Mouse (Mus musculus) intestine, embryonic 15.5 days (tissue): ENCODE results near the gene Foxj3. TPM values are rescaled to one million over a fixed set of nuclear protein-coding genes. Genes with fewer than 3 reads are reported as not detected.
"Not testable (repeated sequence)": the region's sequence is repeated elsewhere in the genome, so short reads cannot be mapped to it uniquely, and the experiment has no call there.

Experiments
- ATAC-seq: fragments of 200-750 bp; cut with Nextera tagmentation; 2 replicates; pipeline ENCODE4 v1.8.0; 2017; ENCODE audit warnings: moderate TSS enrichment, moderate library complexity
- H3K27ac ChIP-seq: fragments of 300-500 bp; sonication (generic); 2 replicates; pipeline ENCODE4 v1.5.1; 2015; ENCODE audit warnings: mild to moderate bottlenecking, inconsistent platforms
- H3K27me3 ChIP-seq: fragments of 300-500 bp; sonication (generic); replicated peaks from 2 replicates; pipeline ENCODE4 v1.6.1; 2015; ENCODE audit warnings: inconsistent platforms
- H3K36me3 ChIP-seq: fragments of 300-500 bp; sonication (generic); 2 replicates; pipeline ENCODE4 v1.6.1; 2015; ENCODE audit warnings: inconsistent platforms
- H3K4me1 ChIP-seq: fragments of 300-500 bp; sonication (generic); replicated peaks from 2 replicates; pipeline ENCODE4 v1.6.1; 2015; ENCODE audit warnings: inconsistent platforms
- H3K4me2 ChIP-seq: fragments of 300-500 bp; sonication (generic); replicated peaks from 2 replicates; pipeline ENCODE4 v1.6.1; 2015; ENCODE audit warnings: mild to moderate bottlenecking, inconsistent platforms
- H3K4me3 ChIP-seq: fragments of 300-500 bp; sonication (generic); replicated peaks from 2 replicates; pipeline ENCODE4 v1.5.1; 2015; ENCODE audit warnings: inconsistent platforms
- H3K9ac ChIP-seq: fragments of 300-500 bp; sonication (generic); 2 replicates; pipeline ENCODE4 v1.6.1; 2015; ENCODE audit warnings: inconsistent platforms
- H3K9me3 ChIP-seq: fragments of 300-500 bp; sonication (generic); 2 replicates; pipeline ENCODE4 v1.6.1; 2016; ENCODE audit warnings: inconsistent platforms
- WGBS: fragments of 180-500 bp; shearing (Covaris S2); methylation state at CpG from one replicate; pipeline ENCODE4 v1.1.7; 2015; 5-methylcytosine and 5-hydroxymethylcytosine counted together
- polyA plus RNA-seq: library from polyadenylated mRNA; unstranded; fragments of >200 nt; fragmentation: Nextera tagmentation; extraction: Ambion mirVana; gene quantifications from 2 replicates; pipeline ENCODE4 v1.2.1, GENCODE M21; 2015

Foxj3 gene
- polyA plus RNA-seq, result 17.5 and 18.2 TPM in 2 replicates

GRCm38 (mm10) chr4:119536615-119537014, at the start of gene Foxj3:
Foxj3 (plus strand) TSS chr4:119537004.
- ATAC-seq, H3K4me2 ChIP-seq, H3K36me3 ChIP-seq, H3K9ac ChIP-seq, H3K27me3 ChIP-seq, H3K4me3 ChIP-seq, H3K9me3 ChIP-seq, H3K27ac ChIP-seq, H3K4me1 ChIP-seq: not testable (repeated sequence)
- WGBS, result 85% methylated on average over 4 of the region's 4 CpGs

GRCm38 (mm10) chr4:119489666-119490065, 47.1 kb upstream of the Foxj3 start:
- H3K27ac ChIP-seq, result no peak overlapping the region
- peaks cover 18% of the 10 kb centered on the region; the same call in 1 of the 2 replicates for H3K27me3 ChIP-seq
- no peaks in the 10 kb centered on the region for H3K9me3 ChIP-seq
- 86% methylated on average over 10 of the region's 10 CpGs for WGBS
- no peak overlapping the region for H3K9ac ChIP-seq
- peaks cover 5% of the 10 kb centered on the region; the same call in 1 of the 2 replicates for H3K4me1 ChIP-seq
- no peak overlapping the region for H3K4me2 ChIP-seq
- H3K4me3 ChIP-seq, result no peak overlapping the region
- no peaks in the 10 kb centered on the region for H3K36me3 ChIP-seq
- ATAC-seq, result no peak

- Histone ChIP-seq H3K4me2 (no peak overlapping the region), H3K4me1 (peaks cover 5% of the 10 kb centered on the region; the same call in 1 of the 2 replicates), H3K27ac (no peak overlapping the region), H3K36me3 (no peaks in the 10 kb centered on the region), H3K9ac (no peak overlapping the region), H3K4me3 (no peak overlapping the region), H3K9me3 (no peaks in the 10 kb centered on the region), H3K27me3 (peaks cover 18% of the 10 kb centered on the region; the same call in 1 of the 2 replicates)
- WGBS, result 75% methylated on average over 3 of the region's 3 CpGs
- no peak for ATAC-seq
These were observed 46.0 kb upstream of the Foxj3 start for GRCm38 (mm10) chr4:119490806-119491205.

GRCm38 (mm10) chr4:119492291-119492932, 44.4 kb upstream of the Foxj3 start, which contains the start of gene Rimkla:
Rimkla (minus strand) TSS chr4:119492628.
- WGBS, result under 1% methylated on average over 76 of the region's 77 CpGs
- peak; percentile 96 for ATAC-seq
- no peaks in the 10 kb centered on the region for H3K36me3 ChIP-seq
- H3K27ac ChIP-seq, result no peak within 1 kb of the TSS
- peak within 1 kb of the TSS; percentile 50 for H3K4me3 ChIP-seq
- no peaks in the 10 kb centered on the region for H3K9me3 ChIP-seq
- H3K27me3 ChIP-seq, result peaks cover 18% of the 10 kb centered on the region; the same call in 1 of the 2 replicates
- H3K4me2 ChIP-seq, result peak within 1 kb of the TSS; percentile 82
- peaks cover 5% of the 10 kb centered on the region; the same call in 1 of the 2 replicates for H3K4me1 ChIP-seq
- H3K9ac ChIP-seq, result peak within 1 kb of the TSS; percentile 43

GRCm38 (mm10) chr4:119492933-119493327, 43.9 kb upstream of the Foxj3 start:
- no peak overlapping the region for H3K27ac ChIP-seq
- H3K4me3 ChIP-seq, result peak overlapping the region; percentile 50
- H3K36me3 ChIP-seq, result no peaks in the 10 kb centered on the region
- peak; percentile 46; the same call in 1 of the 2 replicates for ATAC-seq
- H3K9me3 ChIP-seq, result no peaks in the 10 kb centered on the region
- WGBS, result 34% methylated on average over 10 of the region's 10 CpGs
- peaks cover 5% of the 10 kb centered on the region; the same call in 1 of the 2 replicates for H3K4me1 ChIP-seq
- peaks cover 18% of the 10 kb centered on the region; the same call in 1 of the 2 replicates for H3K27me3 ChIP-seq
- H3K9ac ChIP-seq, result peak overlapping the region; percentile 43
- peak overlapping the region; percentile 82 for H3K4me2 ChIP-seq

GRCm38 (mm10) chr4:119498319-119498848, 38.4 kb upstream of the Foxj3 start:
- Histone ChIP-seq H3K4me1 (no peaks in the 10 kb centered on the region), H3K4me2 (no peak overlapping the region), H3K9ac (no peak overlapping the region), H3K4me3 (no peak overlapping the region), H3K36me3 (no peaks in the 10 kb centered on the region), H3K27me3 (0 out of 2 replicates have a peak, but pooled peaks cover 2% of the 10 kb centered on the region), H3K9me3 (no peaks in the 10 kb centered on the region), H3K27ac (no peak overlapping the region)
- WGBS, result 63% methylated on average over 5 of the region's 5 CpGs
- ATAC-seq, result no peak

GRCm38 (mm10) chr4:119511591-119511990, 25.2 kb upstream of the Foxj3 start:
- H3K4me2 ChIP-seq, result no peak overlapping the region
- H3K9me3 ChIP-seq, result no peaks in the 10 kb centered on the region
- H3K9ac ChIP-seq, result no peak overlapping the region
- H3K4me1 ChIP-seq, result no peaks in the 10 kb centered on the region
- no peaks in the 10 kb centered on the region for H3K36me3 ChIP-seq
- no peak overlapping the region for H3K27ac ChIP-seq
- WGBS, result 60% methylated on average over 2 of the region's 2 CpGs
- no peak overlapping the region for H3K4me3 ChIP-seq
- ATAC-seq, result no peak
- no peaks in the 10 kb centered on the region for H3K27me3 ChIP-seq

GRCm38 (mm10) chr4:119512731-119513141, 24.1 kb upstream of the Foxj3 start:
- H3K27ac ChIP-seq, result no peak overlapping the region
- H3K4me2 ChIP-seq, result no peak overlapping the region
- no peak for ATAC-seq
- no peak overlapping the region for H3K4me3 ChIP-seq
- no peak overlapping the region for H3K9ac ChIP-seq
- no peaks in the 10 kb centered on the region for H3K27me3 ChIP-seq
- H3K36me3 ChIP-seq, result no peaks in the 10 kb centered on the region
- 45% methylated on average over 3 of the region's 3 CpGs for WGBS
- H3K4me1 ChIP-seq, result no peaks in the 10 kb centered on the region
- H3K9me3 ChIP-seq, result no peaks in the 10 kb centered on the region

GRCm38 (mm10) chr4:119523575-119523974, 13.2 kb upstream of the Foxj3 start:
- H3K9me3 ChIP-seq, result no peaks in the 10 kb centered on the region

GRCm38 (mm10) chr4:119524010-119524409, 12.8 kb upstream of the Foxj3 start:
- H3K9me3 ChIP-seq, result no peaks in the 10 kb centered on the region
- H3K27ac ChIP-seq, result no peak overlapping the region
- no peak for ATAC-seq
- H3K27me3 ChIP-seq, result no peaks in the 10 kb centered on the region
- H3K4me2 ChIP-seq, result no peak overlapping the region
- H3K9ac ChIP-seq, result no peak overlapping the region
- WGBS, result 71% methylated on average over 1 of the region's 1 CpGs
- H3K4me1 ChIP-seq, result no peaks in the 10 kb centered on the region
- H3K4me3 ChIP-seq, result no peak overlapping the region
- H3K36me3 ChIP-seq, result no peaks in the 10 kb centered on the region

More at GRCm38 (mm10) chr4:119523575-119523974, 13.2 kb upstream of the Foxj3 start:
- no peak overlapping the region for H3K9ac ChIP-seq
- 85% methylated on average over 4 of the region's 4 CpGs for WGBS
- H3K27me3 ChIP-seq, result no peaks in the 10 kb centered on the region
- no peaks in the 10 kb centered on the region for H3K4me1 ChIP-seq
- H3K4me2 ChIP-seq, result no peak overlapping the region
- no peak for ATAC-seq
- H3K36me3 ChIP-seq, result no peaks in the 10 kb centered on the region
- H3K27ac ChIP-seq, result no peak overlapping the region
- no peak overlapping the region for H3K4me3 ChIP-seq

- H3K4me2 ChIP-seq, result no peak overlapping the region
- H3K36me3 ChIP-seq, result no peaks in the 10 kb centered on the region
- ATAC-seq, result no peak
- no peaks in the 10 kb centered on the region for H3K4me1 ChIP-seq
- H3K9me3 ChIP-seq, result no peaks in the 10 kb centered on the region
- H3K27me3 ChIP-seq, result no peaks in the 10 kb centered on the region
- H3K27ac ChIP-seq, result no peak overlapping the region
- H3K9ac ChIP-seq, result no peak overlapping the region
- 84% methylated on average over 2 of the region's 2 CpGs for WGBS
- no peak overlapping the region for H3K4me3 ChIP-seq
These were observed 12.3 kb upstream of the Foxj3 start for GRCm38 (mm10) chr4:119524466-119524865.

- Histone ChIP-seq H3K4me2 (no peak overlapping the region), H3K9ac (no peak overlapping the region), H3K4me3 (no peak overlapping the region), H3K36me3 (no peaks in the 10 kb centered on the region), H3K27me3 (no peaks in the 10 kb centered on the region), H3K9me3 (no peaks in the 10 kb centered on the region), H3K4me1 (no peaks in the 10 kb centered on the region), H3K27ac (no peak overlapping the region)
- no peak for ATAC-seq
These were observed 10.4 kb upstream of the Foxj3 start for GRCm38 (mm10) chr4:119526329-119526845.
